Mouse (Mus musculus): ENCODE measurements around the gene Gm21310. TPM values are rescaled to one million over a fixed set of nuclear protein-coding genes. Genes with fewer than 3 reads are reported as not detected.

Gene Gm21310
- not detected for polyA plus RNA-seq (2017; shearing (Covaris generic))

GRCm38 (mm10) chrY:10147083-10147482, at the start of gene Gm21310:
TSS of gene Gm21310 (minus strand) at chrY:10147183.

Other genes starting within 250 kb of the Gm21310 start
- not detected for gene Gm20834, start 177.4 kb upstream of the Gm21310 start, polyA plus RNA-seq (2017; shearing (Covaris generic))

Measured in inflammation-experienced regulatory T-cells, adult 16 weeks (primary cell).